Mouse (Mus musculus) urinary bladder, adult 18-20 months (tissue): ENCODE measurements around the gene Yes1.
"Not testable (repeated sequence)": the region's sequence is repeated elsewhere in the genome, so short reads cannot be mapped to it uniquely, and the experiment has no call there.

Source experiments
- DNase-seq, 2 experiments: peaks; one replicate each; pipeline ENCODE4 v3.0.0; 2022; ENCODE audit warnings: low spot score in 2 of 2, mixed read lengths in 2 of 2

The Yes1 gene

DNA sequence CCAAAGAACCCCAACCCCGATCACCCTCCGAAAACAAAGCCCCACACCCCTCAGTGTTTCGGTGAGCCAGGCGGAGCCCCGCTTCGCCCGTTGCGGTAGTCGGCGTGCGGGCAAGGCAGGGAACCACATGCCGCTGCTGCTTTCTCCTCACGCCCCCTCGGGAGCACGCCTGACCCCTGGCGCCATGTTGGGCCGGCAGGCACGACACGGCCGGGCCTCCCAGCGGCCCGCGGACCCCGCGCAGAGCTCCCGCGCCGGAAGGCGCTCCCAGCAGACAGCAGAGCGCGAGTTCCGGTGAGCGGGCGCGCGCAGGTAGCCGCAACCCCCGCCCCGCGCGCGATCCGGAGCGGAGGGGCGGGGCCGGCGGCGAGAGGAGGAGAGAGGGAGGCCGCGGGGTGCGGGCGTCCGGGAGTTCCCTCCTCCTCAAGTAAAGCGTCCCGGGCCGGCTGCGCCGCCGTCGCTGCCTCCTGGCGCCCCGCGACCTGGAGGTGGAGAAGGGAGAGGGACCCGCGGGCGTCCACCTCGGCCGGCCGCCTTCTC is at the start of gene Yes1:
TSS of gene Yes1 (plus strand) at position 371 of the 540 bp plus-strand sequence.
- DNase-seq, result peak; percentile 71 to 79

DNA sequence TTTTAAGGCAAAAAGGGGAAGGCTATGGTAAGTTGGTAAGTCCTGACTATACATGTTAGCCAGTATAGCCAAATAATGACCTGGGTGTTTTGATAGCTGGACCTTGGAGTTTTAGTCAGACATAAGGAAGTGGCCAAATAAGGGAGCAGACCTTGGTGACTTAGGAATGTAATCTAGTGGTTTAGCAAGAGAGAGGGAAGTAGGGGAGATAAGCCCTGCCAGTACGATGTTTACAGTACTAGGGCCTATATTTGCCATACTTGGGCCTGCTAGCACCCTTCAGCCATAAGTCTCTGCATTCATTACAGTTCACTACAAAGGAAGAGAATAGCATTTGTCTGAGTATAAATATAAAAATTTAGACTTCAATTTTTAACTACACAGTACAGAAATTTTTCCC is 46.3 kb upstream of the Yes1 start:
- no peak for DNase-seq

DNA sequence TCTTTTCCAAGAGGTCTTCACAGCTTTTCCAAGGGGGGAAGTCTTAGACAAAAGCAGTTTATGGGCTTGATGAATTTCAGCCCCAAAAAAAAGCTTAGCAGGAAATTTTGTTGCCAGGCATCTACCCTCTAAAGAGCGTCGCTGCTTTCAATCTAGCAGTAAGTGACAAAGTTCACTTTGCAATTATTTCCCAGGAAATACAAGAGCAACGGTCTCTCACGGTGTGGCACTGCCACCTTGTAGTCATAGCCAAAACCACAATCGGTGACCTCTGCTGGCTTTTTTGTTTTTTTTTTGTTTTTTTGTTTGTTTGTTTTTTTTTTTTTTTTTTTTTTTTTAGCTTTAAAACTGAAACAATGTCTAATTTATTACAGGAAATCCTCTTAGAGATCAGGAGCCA is 39.2 kb upstream of the Yes1 start:
- DNase-seq, result no peak

DNA sequence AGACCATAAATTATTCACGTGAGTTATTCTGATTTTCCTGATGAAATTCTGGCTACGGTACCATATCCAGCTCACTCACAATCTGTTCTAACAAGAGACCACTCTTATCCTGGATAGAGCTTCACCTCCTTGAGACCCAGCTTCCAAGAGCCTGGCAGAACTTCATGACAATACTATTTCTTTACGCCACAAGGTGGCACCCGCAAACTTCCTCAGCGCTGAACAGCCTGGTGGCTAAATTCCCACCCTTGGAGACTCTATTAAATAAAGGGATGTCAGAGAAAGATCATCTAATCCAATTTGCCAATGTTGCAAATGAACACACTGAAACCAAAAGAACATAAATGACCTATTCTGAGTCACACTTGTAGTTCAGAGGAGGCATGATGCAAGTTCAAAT is 22.8 kb upstream of the Yes1 start:
- DNase-seq, result peak in 1 of 2 experiments; percentile 11

DNA sequence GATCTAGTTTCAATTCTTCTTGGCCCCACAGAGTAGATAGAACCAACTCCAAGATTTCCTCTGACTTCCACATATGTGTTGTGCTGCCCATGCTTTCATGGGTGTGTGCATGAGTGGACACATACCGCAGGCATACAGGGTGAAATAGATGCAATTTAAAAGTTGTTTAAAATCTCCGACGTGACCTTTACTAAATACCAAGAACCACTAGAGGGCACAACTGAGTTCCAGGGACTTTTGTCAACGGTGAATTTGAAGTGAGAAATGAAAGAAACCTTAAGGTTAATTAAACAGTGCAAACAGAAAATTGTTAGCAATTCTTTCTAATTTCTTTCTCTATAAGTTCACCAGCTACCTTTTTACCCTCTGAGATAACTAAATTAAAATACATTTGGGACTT is 17.2 kb upstream of the Yes1 start:
- DNase-seq, result no peak

DNA sequence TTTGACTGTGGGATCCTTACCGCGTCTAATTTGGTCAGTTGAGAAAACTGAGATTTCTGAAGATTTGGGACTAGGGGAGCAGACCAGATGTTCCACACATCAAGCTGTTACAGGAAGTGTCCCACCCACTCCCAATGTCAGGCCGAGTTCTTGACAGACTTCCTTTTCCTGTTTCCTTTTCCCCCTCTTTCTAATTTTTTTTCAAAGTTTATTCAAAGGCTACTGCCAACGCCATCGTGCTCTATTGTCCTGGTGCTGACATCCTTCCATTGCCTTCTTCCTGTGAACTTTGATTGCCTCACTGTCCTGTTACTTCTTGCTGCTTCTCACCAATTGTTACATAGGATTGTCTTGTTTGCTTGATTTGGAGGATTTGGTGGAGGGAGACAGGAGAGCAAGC is 16.6 kb upstream of the Yes1 start:
- no peak for DNase-seq

DNA sequence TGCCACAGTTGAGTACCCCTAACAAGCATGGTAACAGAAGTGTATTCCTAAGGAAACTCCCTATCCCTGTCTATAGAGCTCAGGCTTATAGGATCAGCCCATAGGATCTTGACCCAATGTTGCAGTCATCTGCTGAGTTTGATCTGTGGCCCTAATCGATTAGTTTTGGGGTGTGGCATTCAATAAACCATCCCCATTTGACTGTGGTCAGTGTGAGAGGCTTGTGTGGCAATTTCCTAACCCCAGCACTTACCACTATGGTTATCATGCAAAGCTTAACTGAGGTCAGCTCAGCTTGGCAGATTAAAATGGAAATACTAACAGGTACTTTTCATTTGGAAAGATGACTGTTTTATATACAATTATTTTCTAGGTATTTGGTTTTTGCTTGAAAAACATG is 5.1 kb upstream of the Yes1 start:
- no peak for DNase-seq

DNA sequence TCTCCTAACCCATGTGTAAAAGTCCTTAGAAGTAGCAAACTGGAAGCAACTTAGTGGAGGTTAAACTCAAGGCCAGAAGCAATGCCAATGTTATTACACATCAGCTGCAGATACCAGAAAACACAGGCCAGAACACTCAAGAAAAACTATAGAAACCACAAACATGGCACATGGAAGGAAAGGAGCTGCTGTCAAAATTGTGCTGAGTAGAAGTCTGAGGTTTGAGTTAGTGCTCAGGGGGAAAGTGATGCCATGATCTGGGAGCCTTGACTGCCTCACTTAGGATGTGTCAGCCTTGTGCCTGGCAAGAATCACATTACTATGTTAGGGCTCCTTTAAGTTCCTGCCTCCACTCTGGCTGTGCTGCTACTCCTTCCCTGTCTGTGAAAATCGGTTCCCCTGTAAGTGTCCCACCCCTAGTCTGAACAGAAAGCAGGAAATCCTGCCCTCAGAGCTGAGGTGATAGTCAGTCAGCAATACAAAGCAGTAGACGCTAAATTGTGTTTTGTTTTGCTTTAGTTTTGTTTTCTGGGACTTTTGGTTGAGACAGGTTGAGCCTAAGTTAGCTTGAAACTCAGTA is 3.1 kb upstream of the Yes1 start:
- DNase-seq, result no peak

DNA sequence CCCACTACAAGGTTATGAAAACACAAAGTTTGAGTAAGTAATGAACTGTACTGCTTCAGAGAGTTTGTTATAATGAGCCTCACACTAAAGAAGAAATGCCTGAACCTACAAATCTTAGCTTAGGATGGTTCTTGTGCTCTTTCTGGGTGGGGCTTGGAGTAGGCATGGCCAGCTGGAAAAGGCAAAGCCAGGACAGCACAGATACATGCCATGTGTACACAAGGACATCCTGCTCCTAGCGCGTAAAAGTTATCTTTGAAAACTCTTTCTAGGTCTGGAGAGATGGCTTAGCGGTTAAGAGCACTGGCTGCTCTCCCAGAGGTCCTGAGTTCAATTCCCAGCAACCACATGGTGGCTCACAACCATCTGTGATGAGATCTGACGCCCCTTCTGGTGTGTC is 2.5 kb upstream of the Yes1 start:
- DNase-seq, result no peak

DNA sequence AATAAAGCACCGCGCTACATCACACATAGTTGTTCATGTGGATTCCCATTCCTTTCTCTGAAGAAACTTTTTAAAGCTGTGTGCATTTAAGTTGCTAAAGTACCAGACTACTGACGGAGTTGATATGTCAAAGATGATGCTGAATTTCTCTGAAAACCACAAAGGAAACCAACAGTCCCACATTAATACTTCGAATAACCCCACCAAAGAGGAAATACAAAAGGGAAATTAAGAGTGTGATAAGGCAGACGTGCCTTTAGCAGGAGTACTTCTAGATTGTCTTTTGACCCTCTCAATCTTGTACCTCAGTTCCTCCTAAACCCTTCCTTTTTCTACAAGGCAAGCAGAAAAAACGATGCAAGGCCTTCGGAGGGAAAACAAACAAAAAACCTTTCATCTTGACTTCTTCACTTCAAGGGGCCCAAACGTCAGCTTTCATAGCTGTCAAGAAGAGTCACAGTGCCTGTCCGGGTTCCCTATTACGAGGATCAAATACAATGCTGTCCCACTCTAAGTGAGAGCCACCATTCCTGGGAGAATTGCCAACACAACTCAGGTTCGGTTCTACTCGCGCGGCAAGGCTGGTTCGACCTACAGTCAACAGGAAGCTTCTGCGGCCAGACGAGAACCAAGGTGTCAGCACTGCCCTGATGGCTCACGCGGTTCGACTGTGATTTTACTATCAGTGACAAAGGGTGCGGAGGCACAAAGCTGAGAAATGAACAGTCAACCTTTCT is 739 bp upstream of the Yes1 start:
- DNase-seq, result peak; percentile 24 to 66

DNA sequence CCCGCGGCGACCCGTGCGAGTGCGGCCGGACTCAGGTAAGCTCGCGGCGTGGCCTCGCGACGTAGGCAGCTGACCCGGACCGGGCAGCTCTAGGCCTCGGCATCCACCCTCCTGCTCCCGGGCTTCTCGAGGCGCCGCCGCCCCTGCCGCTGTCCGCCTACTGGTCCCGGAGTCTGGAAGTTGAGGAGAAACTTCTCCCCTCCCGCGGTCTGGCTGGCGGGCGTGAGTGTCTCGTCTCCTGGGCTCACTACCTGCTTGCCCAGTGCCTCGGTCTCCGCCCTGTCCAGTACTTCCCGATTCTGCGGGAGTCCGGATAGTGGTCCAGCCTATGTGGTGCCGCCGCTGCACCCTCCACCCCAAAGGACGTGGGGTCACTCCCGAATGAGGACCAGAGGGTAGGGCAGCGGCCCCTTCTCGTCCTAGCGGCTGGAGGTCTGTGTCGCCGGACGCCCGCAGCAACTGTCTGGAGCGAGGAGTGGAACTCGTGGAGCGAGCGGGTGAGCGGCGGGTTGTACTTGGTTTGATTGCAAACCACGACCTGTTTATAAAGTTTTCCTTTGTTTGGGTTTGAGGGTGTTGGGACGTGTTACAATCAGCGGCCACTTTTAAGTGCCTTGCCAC is 480 bp downstream of the Yes1 start:
- DNase-seq, result peak; percentile 11 to 73

DNA sequence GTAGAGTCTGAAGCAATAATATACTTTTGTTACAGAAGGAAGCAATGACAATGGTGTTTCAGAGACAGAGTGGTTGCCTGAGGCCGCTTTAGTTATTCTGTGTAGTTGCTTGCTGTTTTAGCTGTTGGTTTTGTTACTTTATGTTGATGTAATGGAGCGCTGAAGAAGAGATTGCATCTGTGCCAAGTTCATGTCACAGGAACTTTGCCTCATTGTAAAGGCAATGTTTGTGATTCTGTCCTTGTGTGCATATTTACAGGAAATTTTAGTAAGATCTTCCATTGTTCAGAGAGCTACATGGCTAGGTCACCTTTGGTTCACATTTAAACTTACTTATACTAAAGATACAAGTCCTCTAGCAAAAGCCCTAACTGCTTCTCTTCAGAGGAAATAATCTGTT is 3.3 kb downstream of the Yes1 start:
- no peak for DNase-seq

DNA sequence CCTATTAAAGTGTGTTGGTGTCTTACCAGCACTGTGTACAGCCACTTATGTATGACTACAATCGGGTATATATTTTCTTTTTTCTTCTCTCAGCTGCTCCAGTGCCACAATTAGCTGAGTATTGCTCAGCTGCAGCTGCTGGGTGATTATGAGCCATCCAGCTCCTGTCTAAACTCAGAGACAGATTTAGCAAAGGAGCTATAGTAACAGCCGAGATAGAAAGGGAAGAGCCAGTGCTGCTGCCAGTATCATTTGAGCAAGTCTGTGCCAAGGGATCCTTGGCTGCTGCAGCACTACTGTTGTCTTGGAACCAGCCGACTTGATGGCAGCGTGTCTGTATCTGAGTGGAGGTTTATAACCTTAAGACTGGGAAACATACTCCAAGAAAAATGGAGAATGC is 3.7 kb downstream of the Yes1 start:
- DNase-seq, result no peak

DNA sequence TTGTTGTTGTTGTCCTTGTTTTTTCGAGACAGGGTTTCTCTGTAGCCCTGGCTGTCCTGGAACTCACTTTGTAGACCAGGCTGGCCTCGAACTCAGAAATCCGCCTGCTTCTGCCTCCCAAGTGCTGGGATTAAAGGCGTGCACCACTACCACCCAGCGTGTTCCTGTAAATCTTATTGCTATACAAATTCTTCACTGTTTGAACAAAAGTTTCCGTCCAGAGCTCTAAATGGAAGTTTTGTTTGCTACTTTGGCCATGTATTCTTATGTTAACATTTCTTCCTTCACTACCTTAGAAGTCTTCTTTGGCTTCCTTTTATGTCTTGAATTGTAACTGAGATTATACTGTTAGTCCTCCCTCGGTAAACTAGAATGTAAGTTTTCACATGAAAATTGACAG is 5.5 kb downstream of the Yes1 start:
- not testable (repeated sequence) for DNase-seq

DNA sequence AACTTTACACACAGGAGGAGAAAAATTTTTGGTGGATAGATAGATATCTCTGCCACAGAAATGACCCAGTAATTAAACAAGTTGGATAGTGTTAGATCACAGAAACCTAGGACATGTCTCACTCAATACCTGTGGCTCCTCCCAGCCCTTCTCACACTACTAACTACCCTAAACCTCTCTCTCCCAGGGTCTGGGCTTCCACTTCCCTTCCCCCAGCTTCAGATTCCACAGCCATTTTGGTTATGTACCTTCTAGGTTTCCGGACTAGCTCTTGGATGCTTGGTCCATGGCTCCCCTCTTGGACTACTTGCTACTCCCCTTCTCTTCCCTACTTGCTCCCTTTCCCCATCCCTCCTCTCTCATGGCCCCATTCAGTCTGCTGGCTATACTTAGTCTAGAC is 6.9 kb downstream of the Yes1 start:
- no peak for DNase-seq

DNA sequence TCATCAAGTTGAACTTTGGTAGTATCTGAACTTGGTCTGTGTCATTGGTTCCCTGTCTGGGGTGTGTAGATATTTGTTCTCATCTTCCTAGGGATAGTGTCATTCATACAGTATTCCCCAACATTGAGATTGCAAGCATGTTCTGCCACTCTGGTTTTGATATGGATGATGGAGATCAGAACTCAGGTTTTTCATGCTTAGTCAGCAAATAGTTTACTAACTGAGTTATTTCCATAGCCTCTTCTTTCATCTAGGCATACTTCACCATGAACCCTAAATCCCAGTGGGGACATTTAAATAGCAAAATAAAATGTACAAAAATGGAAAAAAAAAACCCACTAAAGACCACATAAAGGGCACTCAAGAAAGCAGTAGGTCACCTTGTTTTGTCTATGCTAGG is 12.7 kb downstream of the Yes1 start:
- no peak for DNase-seq

DNA sequence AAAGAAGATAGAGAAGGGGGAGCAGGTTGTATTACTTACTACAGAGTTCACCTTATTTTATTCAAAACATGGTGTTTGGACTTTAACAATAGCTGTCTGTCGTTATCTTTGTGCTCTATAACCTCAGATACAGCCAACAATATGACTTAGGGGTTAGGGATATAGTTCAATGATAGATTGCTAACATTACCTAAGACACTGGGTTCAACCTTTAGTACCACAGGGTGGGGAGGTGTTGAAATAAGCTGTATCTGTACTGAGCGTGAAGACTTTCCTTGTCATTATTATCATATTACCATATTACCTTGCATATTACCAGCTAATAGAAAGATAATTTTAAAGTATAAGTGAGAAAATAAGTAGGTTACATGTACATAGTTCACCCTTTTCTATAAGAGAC is 13.8 kb downstream of the Yes1 start:
- no peak for DNase-seq

DNA sequence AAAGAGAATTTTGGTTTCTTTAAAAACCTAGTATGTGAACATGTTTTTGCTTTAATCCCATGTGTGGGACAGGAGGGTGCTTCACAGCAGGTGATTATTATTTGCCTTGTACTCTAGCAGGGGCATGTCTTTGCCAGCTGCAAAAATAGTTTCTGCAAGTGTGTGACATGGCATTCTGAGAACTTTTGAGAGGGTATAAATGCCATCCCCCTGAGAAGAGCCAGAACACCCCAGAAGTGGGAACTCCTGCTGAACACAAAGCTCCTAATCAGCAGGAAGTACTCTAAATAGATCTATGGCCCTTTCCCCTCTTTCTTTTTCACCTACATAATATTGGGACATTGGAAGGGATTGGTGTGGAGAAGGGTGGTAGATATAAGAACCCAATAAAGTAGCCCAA is 22.2 kb downstream of the Yes1 start:
- no peak for DNase-seq

DNA sequence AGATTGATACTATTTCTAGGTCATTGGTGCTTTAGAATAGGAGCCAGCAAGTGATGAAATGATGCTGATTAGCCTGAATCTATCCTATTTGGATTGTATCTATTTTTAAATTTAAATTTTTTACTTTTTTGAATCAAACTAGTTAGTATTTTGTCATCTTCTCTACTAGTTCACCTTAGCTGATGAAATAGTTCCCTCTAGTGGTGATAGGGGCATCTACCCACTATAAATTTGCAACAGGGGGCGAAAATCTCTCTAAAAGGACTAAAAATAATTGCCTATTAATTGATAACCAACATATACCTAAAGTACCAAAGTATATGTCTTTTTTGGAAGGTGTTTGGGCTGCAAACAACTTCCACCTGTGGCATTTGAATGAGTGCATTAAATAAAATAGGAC is 46.4 kb downstream of the Yes1 start:
- DNase-seq, result no peak

DNA sequence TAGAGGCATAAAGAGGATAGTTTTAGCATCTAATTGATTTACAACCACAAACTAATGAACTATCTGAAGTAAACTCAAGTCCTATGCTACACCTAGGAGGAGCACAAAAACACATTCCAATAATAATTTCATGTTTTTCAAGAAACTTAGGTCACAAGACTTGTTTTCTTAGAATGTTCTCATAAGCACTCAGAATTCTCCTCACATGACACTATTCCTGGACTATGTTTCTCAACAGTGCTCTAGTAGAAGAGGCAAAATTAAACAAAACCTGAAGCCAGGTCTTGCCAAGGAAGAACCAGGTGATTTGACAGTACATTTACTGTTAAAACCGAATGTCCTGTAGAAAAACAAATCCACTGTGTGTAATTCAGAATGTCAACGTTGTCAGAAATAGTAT is 71.5 kb downstream of the Yes1 start:
- no peak for DNase-seq

DNA sequence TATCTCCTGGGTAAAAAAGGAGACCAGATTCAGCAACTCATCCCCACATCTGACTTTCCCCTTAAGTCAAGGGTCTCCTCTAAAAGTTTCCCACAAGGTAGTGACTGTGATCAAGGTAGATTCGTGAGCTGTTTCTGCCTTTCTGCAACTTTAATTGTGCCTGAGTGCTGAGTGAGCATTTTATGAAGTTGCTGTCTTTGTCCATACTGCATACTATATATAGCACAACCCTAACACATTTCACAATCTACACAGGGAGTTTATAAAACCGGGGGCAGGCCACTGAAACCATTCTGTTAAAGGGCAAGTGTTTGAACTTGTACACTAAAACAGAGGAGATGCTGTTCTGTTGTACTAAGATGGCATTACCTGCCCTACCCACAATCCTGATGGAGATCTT is 82.4 kb downstream of the Yes1 start:
- DNase-seq, result no peak

DNA sequence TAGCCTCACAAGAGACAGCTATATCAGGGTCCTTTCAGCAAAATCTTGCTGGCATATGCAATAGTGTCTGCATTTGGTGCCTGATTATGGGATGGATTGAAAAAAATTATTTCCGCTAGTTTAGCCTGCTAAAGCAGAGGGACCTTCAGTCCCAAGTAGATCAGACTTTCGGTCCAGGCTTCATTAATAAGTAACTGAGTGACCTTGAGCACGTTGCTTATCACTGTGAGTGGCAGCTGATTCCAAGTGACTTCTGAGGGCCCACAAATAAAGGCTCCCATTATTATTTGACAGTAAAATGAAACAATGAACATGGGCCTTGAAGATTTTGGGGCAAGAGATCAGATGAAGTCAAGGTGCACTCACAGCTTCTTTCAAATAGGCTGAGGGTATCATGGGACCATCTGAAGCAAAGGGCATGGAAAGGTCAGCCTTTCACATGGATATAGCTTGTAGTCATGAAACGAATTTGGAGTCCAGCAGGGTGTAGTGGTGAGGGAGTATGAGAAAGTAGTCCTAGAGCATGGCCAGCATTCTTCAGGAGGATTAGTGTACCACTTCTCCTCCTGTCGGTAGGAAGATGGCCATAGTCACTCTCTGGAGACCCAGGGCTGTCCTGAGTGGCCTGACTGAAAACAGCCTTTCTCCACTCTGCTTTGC is 86.4 kb downstream of the Yes1 start:
- DNase-seq, result no peak
